Comparison of ENCODE assay signal across 24 mouse cellular contexts in the genomic region with DNA sequence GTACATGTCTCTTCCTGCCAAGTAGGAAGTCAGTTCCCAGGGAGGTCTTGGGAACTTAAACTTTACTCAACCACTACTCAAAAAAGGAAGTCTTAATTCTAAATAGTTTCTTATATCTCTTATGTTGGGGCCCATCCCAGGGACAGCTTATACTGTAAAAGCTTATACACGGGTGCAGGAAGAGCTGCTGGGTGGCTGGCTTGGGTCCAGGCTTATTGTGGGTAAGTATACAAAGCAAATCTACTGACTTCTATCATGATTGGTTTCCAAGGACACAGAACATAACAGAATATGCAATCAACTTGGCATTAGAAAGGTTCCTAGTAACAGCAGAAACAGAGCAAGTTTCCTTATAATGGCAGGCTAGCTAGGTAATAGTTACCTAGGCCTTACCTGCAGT. TPM values are rescaled to one million over a fixed set of nuclear protein-coding genes. Genes with fewer than 3 reads are reported as not detected.
"Had no signal": no experiment of that assay in that cellular context is flagged by ENCODE, and none has a peak within 500 bp of the region (broad histone marks: within the 10 kb centered on the region; RNA-seq: fewer than 3 reads in every experiment).

No protein-coding gene starts in this region.

- DNase-seq: liver, postnatal 0 days; lung, adult 2 months; lung, postnatal 14 days; lung, postnatal 36 days; right cerebral cortex, postnatal 14 days; thymus, adult 18-20 months; thymus, postnatal 14 days; thymus, postnatal 36 days had no signal

- ATAC-seq: liver, postnatal 0 days; lung, postnatal 0 days; midbrain, embryonic 13.5 days; midbrain, embryonic 15.5 days had no signal

RNA-seq across cellular contexts. Expression of gene Gm29735, which starts 1.6 kb away (rescaled TPM):
- total RNA-seq: megakaryocyte progenitor cell, adult 5-6 weeks; midbrain, postnatal 0 days; monocyte, adult 5-6 weeks; neutrophil, adult 5-6 weeks had no signal
- polyA plus RNA-seq: liver, embryonic 15.5 days; liver, postnatal 0 days; lung, adult 2 months; lung, embryonic 15.5 days; lung, postnatal 0 days; macrophage; midbrain, embryonic 11.5 days; midbrain, embryonic 13.5 days; midbrain, embryonic 15.5 days; midbrain, postnatal 0 days; neural tube, embryonic 12.5 days; neural tube, embryonic 14.5 days; spleen, adult 2 months; stomach, embryonic 15.5 days; thymus, postnatal 0 days had no signal

RNA-seq across cellular contexts. Expression of gene Gm4553, which starts 10.2 kb away (rescaled TPM):
- total RNA-seq: megakaryocyte progenitor cell, adult 5-6 weeks; midbrain, postnatal 0 days; monocyte, adult 5-6 weeks; neutrophil, adult 5-6 weeks had no signal
- polyA plus RNA-seq: liver, embryonic 15.5 days; liver, postnatal 0 days; lung, adult 2 months; lung, embryonic 15.5 days; lung, postnatal 0 days; macrophage; midbrain, embryonic 11.5 days; midbrain, embryonic 13.5 days; midbrain, embryonic 15.5 days; midbrain, postnatal 0 days; neural tube, embryonic 12.5 days; neural tube, embryonic 14.5 days; spleen, adult 2 months; stomach, embryonic 15.5 days; thymus, postnatal 0 days had no signal

RNA-seq across cellular contexts. Expression of gene Gm45337, which starts 10.9 kb away (rescaled TPM):
- total RNA-seq: megakaryocyte progenitor cell, adult 5-6 weeks; midbrain, postnatal 0 days; monocyte, adult 5-6 weeks; neutrophil, adult 5-6 weeks had no signal
- polyA plus RNA-seq: liver, embryonic 15.5 days; liver, postnatal 0 days; lung, adult 2 months; lung, embryonic 15.5 days; lung, postnatal 0 days; macrophage; midbrain, embryonic 11.5 days; midbrain, embryonic 13.5 days; midbrain, embryonic 15.5 days; midbrain, postnatal 0 days; neural tube, embryonic 12.5 days; neural tube, embryonic 14.5 days; spleen, adult 2 months; stomach, embryonic 15.5 days; thymus, postnatal 0 days had no signal

RNA-seq across cellular contexts. Expression of gene Gm39115, which starts 19.5 kb away (rescaled TPM):
- total RNA-seq: megakaryocyte progenitor cell, adult 5-6 weeks; midbrain, postnatal 0 days; monocyte, adult 5-6 weeks; neutrophil, adult 5-6 weeks had no signal
- polyA plus RNA-seq: liver, embryonic 15.5 days; liver, postnatal 0 days; lung, adult 2 months; lung, embryonic 15.5 days; lung, postnatal 0 days; macrophage; midbrain, embryonic 11.5 days; midbrain, embryonic 13.5 days; midbrain, embryonic 15.5 days; midbrain, postnatal 0 days; neural tube, embryonic 12.5 days; neural tube, embryonic 14.5 days; spleen, adult 2 months; stomach, embryonic 15.5 days; thymus, postnatal 0 days had no signal

RNA-seq across cellular contexts. Expression of gene Krtap5-2, which starts 20.5 kb away (rescaled TPM):
- total RNA-seq: megakaryocyte progenitor cell, adult 5-6 weeks; midbrain, postnatal 0 days; monocyte, adult 5-6 weeks; neutrophil, adult 5-6 weeks had no signal
- polyA plus RNA-seq: liver, embryonic 15.5 days; liver, postnatal 0 days; lung, adult 2 months; lung, embryonic 15.5 days; lung, postnatal 0 days; macrophage; midbrain, embryonic 11.5 days; midbrain, embryonic 13.5 days; midbrain, embryonic 15.5 days; midbrain, postnatal 0 days; neural tube, embryonic 12.5 days; neural tube, embryonic 14.5 days; spleen, adult 2 months; stomach, embryonic 15.5 days; thymus, postnatal 0 days had no signal
